Mouse (Mus musculus): ENCODE results near the gene Cacnb2.

- TF ChIP-seq CTCF (IDR thresholded peaks at IDR 0.05; ENCODE audit: insufficient read depth, low read depth, low read length) (no peak), POLR2A (IDR thresholded peaks at IDR 0.05; ENCODE audit: insufficient read depth, low read depth, low read length) (no peak)
Measured at GRCm38 (mm10) chr2:14823816-14824348, 221.0 kb downstream of the Cacnb2 start.

Measured in olfactory bulb, adult 2 months (tissue).